Mouse (Mus musculus): Measurements from ENCODE around the gene Ubap2. TPM values are rescaled to one million over a fixed set of nuclear protein-coding genes. Genes with fewer than 3 reads are reported as not detected.

Ubap2 gene
- polyA plus RNA-seq, 1 experiment from 2014 or later: 56.6 TPM

DNA sequence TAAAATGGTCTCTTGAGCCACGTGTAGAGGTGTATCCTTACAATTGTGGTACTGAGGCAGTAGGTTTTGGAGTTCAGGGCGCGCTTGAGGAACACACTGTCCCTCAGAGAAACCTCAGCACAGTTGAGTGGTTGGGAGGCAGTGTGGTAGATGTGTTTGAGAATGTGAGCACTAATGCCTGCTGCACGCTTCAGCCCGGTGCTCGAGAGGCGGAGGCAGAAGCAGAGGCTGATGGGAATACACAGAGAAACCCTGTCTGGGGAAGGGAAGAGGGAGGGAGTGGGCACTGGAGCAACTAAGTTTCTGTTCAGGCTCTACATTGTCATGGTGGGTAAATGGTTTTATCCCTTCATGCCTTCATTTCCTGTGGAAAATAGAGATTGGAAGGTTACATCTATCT is 123.8 kb downstream of the Ubap2 start:
- no peak overlapping the region for H3K27ac ChIP-seq
- no peaks in the 10 kb centered on the region; the same call in 1 of the 2 replicates for H3K4me1 ChIP-seq
- no peak for ATAC-seq
- no peaks in the 10 kb centered on the region for H3K36me3 ChIP-seq (ENCODE audit: poor library complexity, severe bottlenecking)
- no peak overlapping the region for H3K9ac ChIP-seq
- 90% methylated on average over 7 of the region's 7 CpGs for WGBS
- no peaks in the 10 kb centered on the region for H3K9me3 ChIP-seq (replicated peaks)
- no peak overlapping the region for H3K4me2 ChIP-seq
- H3K27me3 ChIP-seq: no peaks in the 10 kb centered on the region
- H3K4me3 ChIP-seq: no peak overlapping the region

DNA sequence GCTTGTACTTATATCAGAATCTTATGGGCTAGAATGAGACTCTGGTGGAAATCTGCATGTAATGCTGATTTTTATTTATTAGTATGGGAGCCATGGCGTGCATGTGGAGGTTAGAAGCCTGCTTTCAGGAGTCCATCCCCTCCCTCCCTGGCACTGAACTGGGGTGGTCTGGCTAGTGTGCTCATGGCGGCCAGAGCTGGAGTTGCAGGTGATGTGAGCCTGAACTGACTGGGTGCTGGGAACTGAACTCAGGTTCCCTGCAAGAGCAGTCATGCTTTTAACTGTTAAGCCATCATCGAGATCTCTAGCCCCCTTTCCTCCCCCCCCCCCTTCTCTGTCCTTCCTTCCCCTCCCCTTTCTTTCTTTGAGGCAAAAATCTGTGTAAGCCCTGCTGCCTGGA is 125.1 kb downstream of the Ubap2 start:
- no peak overlapping the region for H3K9ac ChIP-seq
- 0 out of 2 replicates have a peak, but pooled peaks cover 4% of the 10 kb centered on the region for H3K36me3 ChIP-seq (ENCODE audit: poor library complexity, severe bottlenecking)
- no peak for ATAC-seq
- no peaks in the 10 kb centered on the region for H3K27me3 ChIP-seq
- H3K4me3 ChIP-seq: no peak overlapping the region
- H3K4me2 ChIP-seq: no peak overlapping the region
- no peak overlapping the region for H3K27ac ChIP-seq
- H3K9me3 ChIP-seq (replicated peaks): no peaks in the 10 kb centered on the region
- no peaks in the 10 kb centered on the region; the same call in 1 of the 2 replicates for H3K4me1 ChIP-seq
- 83% methylated on average over 3 of the region's 3 CpGs for WGBS

Other genes with a start within 250 kb of the Ubap2 start
- not detected in 2 replicates for gene Aqp7, start 227.0 kb downstream of the Ubap2 start, polyA plus RNA-seq (2015; fragmentation: Nextera tagmentation; extraction: Ambion mirVana)
- 0.10 TPM in 1 of 2 replicates, not detected in the other for gene Aqp3, start 177.0 kb downstream of the Ubap2 start, polyA plus RNA-seq (2015; fragmentation: Nextera tagmentation; extraction: Ambion mirVana)
- 24.2 and 28.7 TPM in 2 replicates for gene Nol6, start 150.7 kb downstream of the Ubap2 start, polyA plus RNA-seq (2015; fragmentation: Nextera tagmentation; extraction: Ambion mirVana)
- gene Ube2r2, start 139.4 kb downstream of the Ubap2 start, polyA plus RNA-seq (2015; fragmentation: Nextera tagmentation; extraction: Ambion mirVana): 73.2 and 74.6 TPM in 2 replicates
- 75.1 and 79.3 TPM in 2 replicates for gene Dcaf12, start 39.7 kb upstream of the Ubap2 start, polyA plus RNA-seq (2015; fragmentation: Nextera tagmentation; extraction: Ambion mirVana)
- 67.2 and 69.1 TPM in 2 replicates for gene Ubap1, start 73.9 kb upstream of the Ubap2 start, polyA plus RNA-seq (2015; fragmentation: Nextera tagmentation; extraction: Ambion mirVana)
- gene Kif24, start 189.7 kb upstream of the Ubap2 start, polyA plus RNA-seq (2015; fragmentation: Nextera tagmentation; extraction: Ambion mirVana): 8.9 and 9.7 TPM in 2 replicates
- 62.2 and 72.8 TPM in 2 replicates for gene Nudt2, start 190.0 kb upstream of the Ubap2 start, polyA plus RNA-seq (2015; fragmentation: Nextera tagmentation; extraction: Ambion mirVana)
- gene AI464131, start 227.9 kb upstream of the Ubap2 start, polyA plus RNA-seq (2015; fragmentation: Nextera tagmentation; extraction: Ambion mirVana): 3.0 and 3.1 TPM in 2 replicates
- 9.1 and 14.3 TPM in 2 replicates for gene 1110017D15Rik, start 242.2 kb upstream of the Ubap2 start, polyA plus RNA-seq (2015; fragmentation: Nextera tagmentation; extraction: Ambion mirVana)

Measured in forebrain, embryonic 13.5 days (tissue).